In genomic region chr5:107497519-107498501, GRCm38 (mm10) we compare ENCODE assay signal across 10 mouse cellular contexts. TPM values are rescaled to one million over a fixed set of nuclear protein-coding genes. Genes with fewer than 3 reads are reported as not detected.
DNase-seq lines count a peak whose midpoint lies in the region; ATAC-seq and TF ChIP-seq lines count a peak whose summit lies in the region.
"Had no signal": no experiment of that assay in that cellular context is flagged by ENCODE, and none has a peak within 500 bp of the region (broad histone marks: within the 10 kb centered on the region; RNA-seq: fewer than 3 reads in every experiment).

No protein-coding gene starts in this region.

- DNase-seq in liver, postnatal 0 days: no peak
- no peak for DNase-seq in liver, embryonic 11.5 days (ENCODE audit: low spot score)
- peak; percentile 74 for DNase-seq in layer of hippocampus, adult 9-10 months (ENCODE audit: low spot score)
- no peak for DNase-seq in adrenal gland, postnatal 14 days
- no peak for DNase-seq in spleen, postnatal 10 days (ENCODE audit: low spot score in 2 of 2)
- DNase-seq in limb, embryonic 10.5 days (ENCODE audit: low spot score): no peak

- no peak overlapping the region for H3K4me3 ChIP-seq in liver, postnatal 0 days (ENCODE audit: low read depth, low read length)
- no peak overlapping the region for H3K4me3 ChIP-seq in liver, embryonic 11.5 days (ENCODE audit: low read depth, low read length)
- H3K4me3 ChIP-seq in forebrain, embryonic 16.5 days (replicated peaks; ENCODE audit: low read length): peak overlapping the region; percentile 54
- H3K4me3 ChIP-seq in neural tube, embryonic 13.5 days: peak overlapping the region; percentile 32
- no peak overlapping the region for H3K4me3 ChIP-seq in limb, embryonic 10.5 days
- H3K4me3 ChIP-seq: embryonic facial prominence, embryonic 15.5 days had no signal

- WGBS in liver, postnatal 0 days (ENCODE audit: insufficient replicate concordance): 70% methylated on average over 10 of the region's 10 CpGs
- WGBS in liver, embryonic 11.5 days: 79% methylated on average over 10 of the region's 10 CpGs
- WGBS in forebrain, embryonic 16.5 days: 12% methylated on average over 10 of the region's 10 CpGs
- 42% methylated on average over 10 of the region's 10 CpGs for WGBS in neural tube, embryonic 13.5 days
- WGBS in limb, embryonic 10.5 days: 81% methylated on average over 10 of the region's 10 CpGs

- peak overlapping the region; percentile 14; the same call in 1 of the 2 replicates for H3K27ac ChIP-seq in liver, postnatal 0 days (ENCODE audit: low read depth)
- H3K27ac ChIP-seq in liver, embryonic 11.5 days (ENCODE audit: low read depth, low read length): no peak overlapping the region
- H3K27ac ChIP-seq in forebrain, embryonic 16.5 days (ENCODE audit: low read length): peak overlapping the region; percentile 96
- H3K27ac ChIP-seq in neural tube, embryonic 13.5 days (replicated peaks): peak overlapping the region; percentile 89
- H3K27ac ChIP-seq in limb, embryonic 10.5 days: no peak overlapping the region
- H3K27ac ChIP-seq: embryonic facial prominence, embryonic 15.5 days had no signal

- no peak for TF ChIP-seq EP300 in liver, postnatal 0 days (IDR thresholded peaks at IDR 0.05; ENCODE audit: low read depth)

- no peaks in the 10 kb centered on the region for H3K4me1 ChIP-seq in liver, postnatal 0 days (ENCODE audit: insufficient read depth)
- no peaks in the 10 kb centered on the region for H3K4me1 ChIP-seq in liver, embryonic 11.5 days (replicated peaks; ENCODE audit: control insufficient read depth, insufficient read depth, low read length)
- H3K4me1 ChIP-seq in forebrain, embryonic 16.5 days (replicated peaks; ENCODE audit: control insufficient read depth, insufficient read depth, low read length): peaks cover 34% of the 10 kb centered on the region
- H3K4me1 ChIP-seq in neural tube, embryonic 13.5 days (replicated peaks): peaks cover 20% of the 10 kb centered on the region
- peaks cover 10% of the 10 kb centered on the region for H3K4me1 ChIP-seq in limb, embryonic 10.5 days
- H3K4me1 ChIP-seq: embryonic facial prominence, embryonic 15.5 days had no signal

- no peaks in the 10 kb centered on the region for H3K36me3 ChIP-seq in liver, postnatal 0 days (replicated peaks; ENCODE audit: insufficient read depth, low read length)
- H3K36me3 ChIP-seq in liver, embryonic 11.5 days (ENCODE audit: control insufficient read depth, insufficient read depth, low read length): peaks cover 3% of the 10 kb centered on the region; the same call in 1 of the 2 replicates
- H3K36me3 ChIP-seq in forebrain, embryonic 16.5 days (ENCODE audit: control insufficient read depth, insufficient read depth): no peaks in the 10 kb centered on the region
- 0 out of 2 replicates have a peak, but pooled peaks cover 6% of the 10 kb centered on the region for H3K36me3 ChIP-seq in neural tube, embryonic 13.5 days
- peaks cover 6% of the 10 kb centered on the region for H3K36me3 ChIP-seq in limb, embryonic 10.5 days
- H3K36me3 ChIP-seq: embryonic facial prominence, embryonic 15.5 days had no signal

- H3K27me3 ChIP-seq in liver, postnatal 0 days (ENCODE audit: insufficient read depth, low read length): no peaks in the 10 kb centered on the region
- H3K27me3 ChIP-seq in liver, embryonic 11.5 days (replicated peaks; ENCODE audit: control insufficient read depth, insufficient read depth, low read length): no peaks in the 10 kb centered on the region
- no peaks in the 10 kb centered on the region for H3K27me3 ChIP-seq in forebrain, embryonic 16.5 days (replicated peaks; ENCODE audit: control insufficient read depth, insufficient read depth, low read length)
- H3K27me3 ChIP-seq in neural tube, embryonic 13.5 days: no peaks in the 10 kb centered on the region
- H3K27me3 ChIP-seq in limb, embryonic 10.5 days (ENCODE audit: low read depth, poor library complexity, severe bottlenecking): no peaks in the 10 kb centered on the region
- H3K27me3 ChIP-seq: embryonic facial prominence, embryonic 15.5 days had no signal

- no peak overlapping the region for H3K9ac ChIP-seq in liver, postnatal 0 days (replicated peaks)
- H3K9ac ChIP-seq in liver, embryonic 11.5 days (ENCODE audit: low read depth, low read length): no peak overlapping the region
- peak overlapping the region; percentile 68 for H3K9ac ChIP-seq in forebrain, embryonic 16.5 days (replicated peaks; ENCODE audit: low read depth, low read length)
- peak overlapping the region; percentile 59 for H3K9ac ChIP-seq in neural tube, embryonic 13.5 days
- H3K9ac ChIP-seq: embryonic facial prominence, embryonic 15.5 days had no signal

- H3K9me3 ChIP-seq in liver, postnatal 0 days (ENCODE audit: low read length): peaks cover 2% of the 10 kb centered on the region; the same call in 1 of the 2 replicates
- 0 out of 2 replicates have a peak, but pooled peaks cover 3% of the 10 kb centered on the region for H3K9me3 ChIP-seq in liver, embryonic 11.5 days (ENCODE audit: control insufficient read depth, low read length)
- no peaks in the 10 kb centered on the region for H3K9me3 ChIP-seq in forebrain, embryonic 16.5 days (ENCODE audit: control insufficient read depth, low read length)
- H3K9me3 ChIP-seq in neural tube, embryonic 13.5 days: no peaks in the 10 kb centered on the region; the same call in 1 of the 2 replicates
- H3K9me3 ChIP-seq in limb, embryonic 10.5 days (replicated peaks): no peaks in the 10 kb centered on the region
- H3K9me3 ChIP-seq: embryonic facial prominence, embryonic 15.5 days had no signal

- TF ChIP-seq CTCF in liver, postnatal 0 days (IDR thresholded peaks at IDR 0.05; ENCODE audit: low read depth): no peak

- H3K4me2 ChIP-seq in liver, postnatal 0 days (ENCODE audit: low read depth, low read length): no peak overlapping the region
- no peak overlapping the region for H3K4me2 ChIP-seq in liver, embryonic 11.5 days
- peak overlapping the region; percentile 77 for H3K4me2 ChIP-seq in forebrain, embryonic 16.5 days (ENCODE audit: low read length)
- H3K4me2 ChIP-seq in neural tube, embryonic 13.5 days: peak overlapping the region; percentile 51
- H3K4me2 ChIP-seq: embryonic facial prominence, embryonic 15.5 days had no signal

- ATAC-seq in liver, postnatal 0 days: no peak
- ATAC-seq in liver, embryonic 11.5 days (replicated peaks; ENCODE audit: low FRiP score): no peak
- peak; percentile 97 for ATAC-seq in forebrain, embryonic 16.5 days
- ATAC-seq in neural tube, embryonic 13.5 days (ENCODE audit: low read depth): peak; percentile 94

RNA-seq across cellular contexts. Expression of gene Gm42669, which starts 9.6 kb away (rescaled TPM):
- 0.04 TPM in 1 of 2 replicates, not detected in the other for polyA plus RNA-seq in liver, postnatal 0 days (2015; fragmentation: Nextera tagmentation; extraction: Ambion mirVana)
- 0.27 and 0.44 TPM in 2 replicates for polyA plus RNA-seq in liver, embryonic 11.5 days (2014; fragmentation: Nextera tagmentation; extraction: Ambion mirVana)
- polyA plus RNA-seq in forebrain, embryonic 16.5 days (2015; fragmentation: Nextera tagmentation; extraction: Ambion mirVana): 0.32 and 0.68 TPM in 2 replicates
- 0.47 and 0.60 TPM in 2 replicates for polyA plus RNA-seq in neural tube, embryonic 13.5 days (2015; fragmentation: Nextera tagmentation; extraction: Ambion mirVana)
- not detected in 2 replicates for total RNA-seq in adrenal gland, postnatal 14 days (2021)
- 0.36 and 0.56 TPM in 2 replicates for polyA plus RNA-seq in limb, embryonic 10.5 days (2016; fragmentation: Nextera tagmentation; extraction: Ambion mirVana)
- polyA plus RNA-seq: liver, embryonic 16.5 days had no signal

RNA-seq across cellular contexts. Expression of gene 1700028K03Rik, which starts 36.7 kb away (rescaled TPM):
- 0.09 and 0.12 TPM in 2 replicates for polyA plus RNA-seq in liver, postnatal 0 days (2015; fragmentation: Nextera tagmentation; extraction: Ambion mirVana)
- polyA plus RNA-seq in liver, embryonic 11.5 days (2014; fragmentation: Nextera tagmentation; extraction: Ambion mirVana): 0.05 and 0.12 TPM in 2 replicates
- 0.22 and 0.25 TPM in 2 replicates for polyA plus RNA-seq in forebrain, embryonic 16.5 days (2015; fragmentation: Nextera tagmentation; extraction: Ambion mirVana)
- polyA plus RNA-seq in neural tube, embryonic 13.5 days (2015; fragmentation: Nextera tagmentation; extraction: Ambion mirVana): 0.08 and 0.17 TPM in 2 replicates
- total RNA-seq in adrenal gland, postnatal 14 days (2021): not detected in 2 replicates
- polyA plus RNA-seq in limb, embryonic 10.5 days (2016; fragmentation: Nextera tagmentation; extraction: Ambion mirVana): 0.06 and 0.10 TPM in 2 replicates

Comparison
In these comparisons a context has a peak if more than half of its experiments do, and no peak if none do; other contexts are left out.
1. H3K27ac ChIP-seq: peak in liver, postnatal 0 days (single experiment), forebrain, embryonic 16.5 days (single experiment) and neural tube, embryonic 13.5 days (single experiment); none in liver, embryonic 11.5 days (single experiment) and limb, embryonic 10.5 days (single experiment).
2. ATAC-seq: peak in forebrain, embryonic 16.5 days (single experiment) and neural tube, embryonic 13.5 days (single experiment); none in liver, postnatal 0 days (single experiment) and liver, embryonic 11.5 days (single experiment).
3. H3K4me2 ChIP-seq: peak in forebrain, embryonic 16.5 days (single experiment) and neural tube, embryonic 13.5 days (single experiment); none in liver, postnatal 0 days (single experiment) and liver, embryonic 11.5 days (single experiment).
4. H3K4me3 ChIP-seq: peak in forebrain, embryonic 16.5 days (single experiment) and neural tube, embryonic 13.5 days (single experiment); none in liver, postnatal 0 days (single experiment), liver, embryonic 11.5 days (single experiment) and limb, embryonic 10.5 days (single experiment).
5. H3K9ac ChIP-seq: peak in forebrain, embryonic 16.5 days (single experiment) and neural tube, embryonic 13.5 days (single experiment); none in liver, postnatal 0 days (single experiment) and liver, embryonic 11.5 days (single experiment).